ENCODE assay signal across 9 mouse cellular contexts in genomic region chr10:118979339-118979738, GRCm38 (mm10).
DNase-seq lines count a peak whose midpoint lies in the region; ATAC-seq and TF ChIP-seq lines count a peak whose summit lies in the region.
"Had no signal": no experiment of that assay in that cellular context is flagged by ENCODE, and none has a peak within 500 bp of the region (broad histone marks: within the 10 kb centered on the region; RNA-seq: fewer than 3 reads in every experiment).

No protein-coding gene starts in this region.

- H3K27ac ChIP-seq in kidney, embryonic 14.5 days (ENCODE audit: low read depth, low read length), result no peak overlapping the region
- H3K27ac ChIP-seq in kidney, adult 2 months (ENCODE audit: insufficient read depth, low read depth, low read length), result no peak overlapping the region
- H3K27ac ChIP-seq in limb, embryonic 11.5 days (replicated peaks; ENCODE audit: low read depth, low read length), result no peak overlapping the region
- H3K27ac ChIP-seq in stomach, postnatal 0 days (replicated peaks), result no peak overlapping the region
- no peak overlapping the region for H3K27ac ChIP-seq in midbrain, embryonic 11.5 days (ENCODE audit: low read depth, low read length)

- no peak for DNase-seq in kidney, adult 2 months
- DNase-seq in embryo, embryonic 10.5 days (ENCODE audit: low spot score), result peak; percentile 56
- DNase-seq in limb, embryonic 11.5 days (ENCODE audit: low spot score), result peak; percentile 63
- peak; percentile 52 for DNase-seq in stomach, postnatal 0 days (ENCODE audit: low spot score)
- no peak for DNase-seq in layer of hippocampus, postnatal 14 days (ENCODE audit: low spot score in 2 of 2)
- no peak for DNase-seq in midbrain, embryonic 11.5 days (ENCODE audit: low spot score, missing footprints)

- no peaks in the 10 kb centered on the region for H3K36me3 ChIP-seq in kidney, embryonic 14.5 days (ENCODE audit: control insufficient read depth, insufficient read depth, low read length)
- no peaks in the 10 kb centered on the region for H3K36me3 ChIP-seq in kidney, adult 2 months (ENCODE audit: control insufficient read depth, insufficient read depth, low read length)
- H3K36me3 ChIP-seq in limb, embryonic 11.5 days (ENCODE audit: control insufficient read depth, insufficient read depth, low read length), result no peaks in the 10 kb centered on the region
- H3K36me3 ChIP-seq in stomach, postnatal 0 days (ENCODE audit: control insufficient read depth, insufficient read depth, low read length), result no peaks in the 10 kb centered on the region
- no peaks in the 10 kb centered on the region for H3K36me3 ChIP-seq in midbrain, embryonic 11.5 days (ENCODE audit: control insufficient read depth, insufficient read depth, low read length)

- ATAC-seq in kidney, embryonic 14.5 days (ENCODE audit: low FRiP score, low TSS enrichment), result peak; percentile 46; the same call in 1 of the 2 replicates
- peak; percentile 64 for ATAC-seq in limb, embryonic 11.5 days (ENCODE audit: insufficient number of reproducible peaks, low FRiP score, low TSS enrichment, low read depth)
- peak; percentile 47; the same call in 1 of the 2 replicates for ATAC-seq in stomach, postnatal 0 days (ENCODE audit: low FRiP score, low TSS enrichment)
- no peak for ATAC-seq in megakaryocyte progenitor cell, adult 5-6 weeks (replicated peaks; ENCODE audit: poor library complexity)
- ATAC-seq in midbrain, embryonic 11.5 days (ENCODE audit: low FRiP score), result no peak
- ATAC-seq: hindbrain, embryonic 16.5 days had no signal

- H3K4me2 ChIP-seq in kidney, embryonic 14.5 days (replicated peaks; ENCODE audit: low read depth, low read length), result no peak overlapping the region
- no peak overlapping the region for H3K4me2 ChIP-seq in limb, embryonic 11.5 days (ENCODE audit: low read depth, severe bottlenecking)
- no peak overlapping the region for H3K4me2 ChIP-seq in stomach, postnatal 0 days (replicated peaks; ENCODE audit: low read depth)
- no peak overlapping the region for H3K4me2 ChIP-seq in midbrain, embryonic 11.5 days

- no peak for TF ChIP-seq EP300 in stomach, postnatal 0 days (optimal IDR thresholded peaks at IDR 0.05)

- WGBS in kidney, embryonic 14.5 days, result 36% methylated on average over 13 of the region's 13 CpGs
- 51% methylated on average over 13 of the region's 13 CpGs for WGBS in kidney, adult 2 months
- WGBS in limb, embryonic 11.5 days, result 38% methylated on average over 13 of the region's 13 CpGs
- WGBS in stomach, postnatal 0 days, result 36% methylated on average over 13 of the region's 13 CpGs
- WGBS in midbrain, embryonic 11.5 days, result 51% methylated on average over 13 of the region's 13 CpGs

- H3K4me3 ChIP-seq in kidney, embryonic 14.5 days (ENCODE audit: low read length), result no peak overlapping the region
- no peak overlapping the region for H3K4me3 ChIP-seq in kidney, adult 2 months (ENCODE audit: insufficient read depth, low read depth, low read length)
- H3K4me3 ChIP-seq in limb, embryonic 11.5 days (ENCODE audit: low read depth, low read length), result no peak overlapping the region
- no peak overlapping the region for H3K4me3 ChIP-seq in stomach, postnatal 0 days (ENCODE audit: low read depth, low read length)
- H3K4me3 ChIP-seq in midbrain, embryonic 11.5 days (ENCODE audit: low read depth, low read length), result no peak overlapping the region

- TF ChIP-seq POLR2A in kidney, adult 2 months (IDR thresholded peaks at IDR 0.05; ENCODE audit: low read depth, low read length), result no peak

- H3K9ac ChIP-seq in kidney, embryonic 14.5 days (ENCODE audit: low read depth, low read length), result no peak overlapping the region
- no peak overlapping the region for H3K9ac ChIP-seq in limb, embryonic 11.5 days (ENCODE audit: low read length)
- H3K9ac ChIP-seq in stomach, postnatal 0 days (ENCODE audit: low read length), result no peak overlapping the region
- no peak overlapping the region for H3K9ac ChIP-seq in midbrain, embryonic 11.5 days (ENCODE audit: low read length)

- no peaks in the 10 kb centered on the region for H3K27me3 ChIP-seq in kidney, embryonic 14.5 days (ENCODE audit: control insufficient read depth, insufficient read depth, low read length)
- H3K27me3 ChIP-seq in kidney, adult 2 months (replicated peaks; ENCODE audit: control insufficient read depth, insufficient read depth, low read length), result no peaks in the 10 kb centered on the region
- no peaks in the 10 kb centered on the region for H3K27me3 ChIP-seq in limb, embryonic 11.5 days (ENCODE audit: control insufficient read depth, insufficient read depth, low read length)
- H3K27me3 ChIP-seq in stomach, postnatal 0 days (ENCODE audit: control insufficient read depth, insufficient read depth, low read length), result no peaks in the 10 kb centered on the region
- H3K27me3 ChIP-seq in midbrain, embryonic 11.5 days (ENCODE audit: control insufficient read depth, insufficient read depth, low read length), result no peaks in the 10 kb centered on the region; the same call in 1 of the 2 replicates

- no peaks in the 10 kb centered on the region for H3K4me1 ChIP-seq in kidney, embryonic 14.5 days (ENCODE audit: control insufficient read depth, insufficient read depth, low read length)
- H3K4me1 ChIP-seq in kidney, adult 2 months (ENCODE audit: control insufficient read depth, insufficient read depth, low read length), result no peaks in the 10 kb centered on the region
- H3K4me1 ChIP-seq in limb, embryonic 11.5 days (ENCODE audit: control insufficient read depth, insufficient read depth, low read length), result 0 out of 2 replicates have a peak, but pooled peaks cover 7% of the 10 kb centered on the region
- H3K4me1 ChIP-seq in stomach, postnatal 0 days (replicated peaks; ENCODE audit: control insufficient read depth, insufficient read depth), result no peaks in the 10 kb centered on the region
- no peaks in the 10 kb centered on the region; the same call in 1 of the 2 replicates for H3K4me1 ChIP-seq in midbrain, embryonic 11.5 days (ENCODE audit: control insufficient read depth, insufficient read depth, low read length)

- TF ChIP-seq CTCF in kidney, adult 2 months (conservative IDR thresholded peaks at IDR 0.05; ENCODE audit: insufficient read depth, insufficient read length, low read depth, low read length), result no peak
- TF ChIP-seq CTCF in stomach, postnatal 0 days (IDR thresholded peaks at IDR 0.05; ENCODE audit: low read depth), result peak; percentile 56

- H3K9me3 ChIP-seq in kidney, embryonic 14.5 days (ENCODE audit: control insufficient read depth, low read length), result peaks cover 4% of the 10 kb centered on the region; the same call in 1 of the 2 replicates
- no peaks in the 10 kb centered on the region for H3K9me3 ChIP-seq in limb, embryonic 11.5 days (ENCODE audit: control insufficient read depth, low read length)
- no peaks in the 10 kb centered on the region for H3K9me3 ChIP-seq in stomach, postnatal 0 days (ENCODE audit: control insufficient read depth, low read length)
- no peaks in the 10 kb centered on the region; the same call in 1 of the 2 replicates for H3K9me3 ChIP-seq in midbrain, embryonic 11.5 days (ENCODE audit: control insufficient read depth, low read length)

Comparison
In these comparisons a context has a peak if more than half of its experiments do, and no peak if none do; other contexts are left out.
1. ATAC-seq: peak in kidney, embryonic 14.5 days (single experiment), limb, embryonic 11.5 days (single experiment) and stomach, postnatal 0 days (single experiment); none in megakaryocyte progenitor cell, adult 5-6 weeks (single experiment) and midbrain, embryonic 11.5 days (single experiment).
2. DNase-seq: peak in embryo, embryonic 10.5 days (single experiment), limb, embryonic 11.5 days (single experiment) and stomach, postnatal 0 days (single experiment); none in kidney, adult 2 months (single experiment), layer of hippocampus, postnatal 14 days (0 of 2) and midbrain, embryonic 11.5 days (single experiment).